10 mouse cellular contexts compared by ENCODE assay signal in the genomic region with DNA sequence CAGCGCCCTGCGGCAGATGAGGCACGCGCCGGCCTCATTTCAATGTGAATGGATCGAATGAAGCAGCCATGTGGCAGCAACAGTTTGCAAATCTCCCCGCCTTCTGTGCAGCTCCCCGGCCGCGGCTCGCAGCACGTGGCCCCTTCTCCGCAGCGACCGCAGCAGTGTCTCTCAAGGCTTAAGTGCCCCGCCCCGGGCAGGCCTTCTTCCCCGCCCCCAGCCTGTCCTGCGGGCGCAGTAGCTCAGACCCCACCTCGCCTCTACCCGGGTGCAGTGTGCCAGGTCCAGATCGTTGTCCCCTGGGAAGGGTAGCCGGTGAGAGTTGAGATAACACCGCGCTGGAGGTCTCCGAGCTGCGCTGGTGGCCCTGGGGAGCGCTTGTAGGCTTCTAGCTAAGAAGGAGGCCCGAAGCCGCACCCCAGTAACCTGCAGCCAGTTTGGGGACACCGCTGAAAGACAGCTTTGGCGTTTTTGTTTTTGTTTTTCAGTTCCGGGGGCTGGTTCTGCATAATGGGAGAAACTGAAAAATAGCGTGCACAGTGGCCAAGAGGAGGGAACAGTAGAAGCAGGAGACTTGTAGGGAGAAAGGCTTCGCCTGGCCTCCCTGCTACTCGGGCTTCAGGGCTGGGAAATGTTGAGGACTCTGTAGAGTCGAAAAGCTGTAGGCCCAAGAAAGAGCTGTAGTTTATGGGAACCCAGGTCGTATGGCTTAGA. TPM values are rescaled to one million over a fixed set of nuclear protein-coding genes. Genes with fewer than 3 reads are reported as not detected.
DNase-seq lines count a peak whose midpoint lies in the region; ATAC-seq lines count a peak whose summit lies in the region.
"Had no signal": no experiment of that assay in that cellular context is flagged by ENCODE, and none has a peak within 500 bp of the region (broad histone marks: within the 10 kb centered on the region; RNA-seq: fewer than 3 reads in every experiment).

No protein-coding gene starts in this region.

- peak overlapping the region; percentile 30; the same call in 1 of the 2 replicates for H3K27ac ChIP-seq in hindbrain, embryonic 12.5 days
- no peak overlapping the region for H3K27ac ChIP-seq in limb, embryonic 12.5 days
- H3K27ac ChIP-seq in neural tube, embryonic 12.5 days: 0 out of 2 replicates have a peak overlapping the region, but pooled peaks have one; percentile 26

- peaks cover 96% of the 10 kb centered on the region for H3K27me3 ChIP-seq in hindbrain, embryonic 12.5 days
- H3K27me3 ChIP-seq in limb, embryonic 12.5 days: peaks cover 84% of the 10 kb centered on the region
- H3K27me3 ChIP-seq in neural tube, embryonic 12.5 days (replicated peaks): peaks cover 96% of the 10 kb centered on the region

- peak; percentile 67 to 70 for DNase-seq in cerebellum, postnatal 14 days
- DNase-seq in cerebellum, adult 8-10 months: no peak
- peak; percentile 56 to 59 for DNase-seq in B cell, adult 2 months
- DNase-seq in embryo, embryonic 9.5 days (ENCODE audit: extremely low spot score): peak; percentile 77

- peak; percentile 79 for ATAC-seq in hindbrain, embryonic 12.5 days (ENCODE audit: low FRiP score)
- no peak; the same call in 1 of the 2 replicates for ATAC-seq in limb, embryonic 12.5 days (ENCODE audit: insufficient number of reproducible peaks, insufficient read depth, low FRiP score, low TSS enrichment, low read depth)
- peak; percentile 57 for ATAC-seq in neural tube, embryonic 12.5 days (ENCODE audit: low FRiP score, low read depth)
- no peak for ATAC-seq in erythroid progenitor cell, adult 5-6 weeks (replicated peaks; ENCODE audit: low FRiP score, poor library complexity, severe bottlenecking)

- H3K4me1 ChIP-seq in hindbrain, embryonic 12.5 days: peaks cover 56% of the 10 kb centered on the region
- peaks cover 54% of the 10 kb centered on the region for H3K4me1 ChIP-seq in limb, embryonic 12.5 days (replicated peaks)
- peaks cover 53% of the 10 kb centered on the region for H3K4me1 ChIP-seq in neural tube, embryonic 12.5 days

- H3K9me3 ChIP-seq in hindbrain, embryonic 12.5 days (replicated peaks): no peaks in the 10 kb centered on the region
- H3K9me3 ChIP-seq in limb, embryonic 12.5 days: no peaks in the 10 kb centered on the region
- H3K9me3 ChIP-seq in neural tube, embryonic 12.5 days: no peaks in the 10 kb centered on the region

- peak overlapping the region; percentile 35 for H3K9ac ChIP-seq in hindbrain, embryonic 12.5 days
- peak overlapping the region; percentile 53 for H3K9ac ChIP-seq in limb, embryonic 12.5 days (replicated peaks)
- 0 out of 2 replicates have a peak overlapping the region, but pooled peaks have one; percentile 29 for H3K9ac ChIP-seq in neural tube, embryonic 12.5 days

- WGBS in hindbrain, embryonic 12.5 days: 2% methylated on average over 39 of the region's 39 CpGs
- WGBS in limb, embryonic 12.5 days: 4% methylated on average over 39 of the region's 39 CpGs
- 1% methylated on average over 39 of the region's 39 CpGs for WGBS in neural tube, embryonic 12.5 days

- no peaks in the 10 kb centered on the region for H3K36me3 ChIP-seq in hindbrain, embryonic 12.5 days
- no peaks in the 10 kb centered on the region for H3K36me3 ChIP-seq in limb, embryonic 12.5 days
- no peaks in the 10 kb centered on the region for H3K36me3 ChIP-seq in neural tube, embryonic 12.5 days

- H3K4me2 ChIP-seq in hindbrain, embryonic 12.5 days (replicated peaks): peak overlapping the region; percentile 57
- peak overlapping the region; percentile 71 for H3K4me2 ChIP-seq in limb, embryonic 12.5 days
- peak overlapping the region; percentile 59 for H3K4me2 ChIP-seq in neural tube, embryonic 12.5 days (replicated peaks)

- peak overlapping the region; percentile 30 for H3K4me3 ChIP-seq in hindbrain, embryonic 12.5 days
- H3K4me3 ChIP-seq in limb, embryonic 12.5 days (replicated peaks): peak overlapping the region; percentile 41
- peak overlapping the region; percentile 19 for H3K4me3 ChIP-seq in neural tube, embryonic 12.5 days

RNA-seq across cellular contexts. Expression of a gene that starts 2.8 kb away (rescaled TPM):
- polyA plus RNA-seq in hindbrain, embryonic 12.5 days (2016; fragmentation: Nextera tagmentation; extraction: Ambion mirVana): 5.6 TPM in 2 replicates
- 4.8 and 5.3 TPM in 2 replicates for polyA plus RNA-seq in limb, embryonic 12.5 days (2016; fragmentation: Nextera tagmentation; extraction: Ambion mirVana)
- polyA plus RNA-seq in neural tube, embryonic 12.5 days (2016; fragmentation: Nextera tagmentation; extraction: Ambion mirVana): 5.0 and 6.0 TPM in 2 replicates
- not detected in 2 replicates for total RNA-seq in erythroid progenitor cell, adult 5-6 weeks (2015; ENCODE audit: low replicate concordance)
- not detected in 2 replicates for total RNA-seq in erythroid progenitor cell, adult 5-6 weeks (2017; ENCODE audit: low replicate concordance)
- total RNA-seq: MEL had no signal

RNA-seq across cellular contexts. Expression of a gene that starts 28.3 kb away (rescaled TPM):
- 1.9 and 2.4 TPM in 2 replicates for polyA plus RNA-seq in hindbrain, embryonic 12.5 days (2016; fragmentation: Nextera tagmentation; extraction: Ambion mirVana)
- polyA plus RNA-seq in limb, embryonic 12.5 days (2016; fragmentation: Nextera tagmentation; extraction: Ambion mirVana): 0.45 and 0.68 TPM in 2 replicates
- 2.4 and 2.7 TPM in 2 replicates for polyA plus RNA-seq in neural tube, embryonic 12.5 days (2016; fragmentation: Nextera tagmentation; extraction: Ambion mirVana)
- total RNA-seq in erythroid progenitor cell, adult 5-6 weeks (2015; ENCODE audit: low replicate concordance): 4.3 TPM in 1 of 2 replicates, not detected in the other
- 0.13 TPM in 1 of 2 replicates, not detected in the other for total RNA-seq in erythroid progenitor cell, adult 5-6 weeks (2017; ENCODE audit: low replicate concordance)

RNA-seq across cellular contexts. Expression of a gene that starts 34.2 kb away (rescaled TPM):
- 28.2 and 28.3 TPM in 2 replicates for polyA plus RNA-seq in hindbrain, embryonic 12.5 days (2016; fragmentation: Nextera tagmentation; extraction: Ambion mirVana)
- 23.8 and 24.6 TPM in 2 replicates for polyA plus RNA-seq in limb, embryonic 12.5 days (2016; fragmentation: Nextera tagmentation; extraction: Ambion mirVana)
- 26.6 TPM in 2 replicates for polyA plus RNA-seq in neural tube, embryonic 12.5 days (2016; fragmentation: Nextera tagmentation; extraction: Ambion mirVana)
- 1.1 and 2.1 TPM in 2 replicates for total RNA-seq in erythroid progenitor cell, adult 5-6 weeks (2015; ENCODE audit: low replicate concordance)
- total RNA-seq in erythroid progenitor cell, adult 5-6 weeks (2017; ENCODE audit: low replicate concordance): 3.7 and 4.1 TPM in 2 replicates

RNA-seq across cellular contexts. Expression of a gene that starts 51.7 kb away (rescaled TPM):
- 5.8 and 8.2 TPM in 2 replicates for polyA plus RNA-seq in hindbrain, embryonic 12.5 days (2016; fragmentation: Nextera tagmentation; extraction: Ambion mirVana)
- 8.5 TPM in 2 replicates for polyA plus RNA-seq in limb, embryonic 12.5 days (2016; fragmentation: Nextera tagmentation; extraction: Ambion mirVana)
- polyA plus RNA-seq in neural tube, embryonic 12.5 days (2016; fragmentation: Nextera tagmentation; extraction: Ambion mirVana): 8.4 and 9.3 TPM in 2 replicates
- not detected in 2 replicates for total RNA-seq in erythroid progenitor cell, adult 5-6 weeks (2015; ENCODE audit: low replicate concordance)
- total RNA-seq in erythroid progenitor cell, adult 5-6 weeks (2017; ENCODE audit: low replicate concordance): not detected in 2 replicates
- total RNA-seq: heart, adult 18-20 months; MEL had no signal

Comparison
In these comparisons a context has a peak if more than half of its experiments do, and no peak if none do; other contexts are left out.
1. ATAC-seq: peak in hindbrain, embryonic 12.5 days (single experiment) and neural tube, embryonic 12.5 days (single experiment); none in limb, embryonic 12.5 days (single experiment) and erythroid progenitor cell, adult 5-6 weeks (single experiment).
2. Peak in every context shown above with its lines, with median percentiles within 50 percentile points of each other: H3K4me2 ChIP-seq, H3K4me3 ChIP-seq and H3K9ac ChIP-seq.